Mouse (Mus musculus): ENCODE measurements at regions not wholly inside any gene's neighbourhood (a gene's known extent, or its start where the extent isn't known, plus 50 kb on each side); places are given as distances from the start of the nearest gene placed in this dataset.

- H3K4me1 ChIP-seq (ENCODE audit: control insufficient read depth, insufficient read depth, low read length), result no peaks in the 10 kb centered on the region
- H3K9ac ChIP-seq (ENCODE audit: low read depth, poor library complexity, severe bottlenecking), result no peak overlapping the region
- no peaks in the 10 kb centered on the region for H3K36me3 ChIP-seq (ENCODE audit: control insufficient read depth, insufficient read depth, low read length, poor library complexity, severe bottlenecking)
- H3K27me3 ChIP-seq (ENCODE audit: control insufficient read depth, insufficient read depth, low read length, poor library complexity, severe bottlenecking), result no peaks in the 10 kb centered on the region
- peaks cover 5% of the 10 kb centered on the region for H3K9me3 ChIP-seq (replicated peaks; ENCODE audit: control insufficient read depth, insufficient read depth, low read length, poor library complexity, severe bottlenecking)
- H3K4me3 ChIP-seq (ENCODE audit: low read depth, low read length), result no peak overlapping the region
- no peak for TF ChIP-seq CTCF (IDR thresholded peaks at IDR 0.05; ENCODE audit: low read depth, low read length)
- no peak for TF ChIP-seq EP300 (IDR thresholded peaks at IDR 0.05; ENCODE audit: insufficient read depth, low read depth, low read length)
- TF ChIP-seq POLR2A (IDR thresholded peaks at IDR 0.05; ENCODE audit: insufficient read depth, low read length), result no peak
- no peak overlapping the region for H3K27ac ChIP-seq (ENCODE audit: insufficient read depth, low read length)
These were observed 338.2 kb upstream of the G2e3 start for GRCm38 (mm10) chr12:51009644-51010043.

- H3K27me3 ChIP-seq (ENCODE audit: control insufficient read depth, insufficient read depth, low read length, poor library complexity, severe bottlenecking), result no peaks in the 10 kb centered on the region
- H3K4me3 ChIP-seq (ENCODE audit: low read depth, low read length), result no peak overlapping the region
- H3K27ac ChIP-seq (ENCODE audit: insufficient read depth, low read length), result no peak overlapping the region
- no peak for TF ChIP-seq CTCF (IDR thresholded peaks at IDR 0.05; ENCODE audit: low read depth, low read length)
- no peak for TF ChIP-seq EP300 (IDR thresholded peaks at IDR 0.05; ENCODE audit: insufficient read depth, low read depth, low read length)
- no peak for TF ChIP-seq POLR2A (IDR thresholded peaks at IDR 0.05; ENCODE audit: insufficient read depth, low read length)
- no peaks in the 10 kb centered on the region for H3K36me3 ChIP-seq (ENCODE audit: control insufficient read depth, insufficient read depth, low read length, poor library complexity, severe bottlenecking)
- no peak overlapping the region for H3K9ac ChIP-seq (ENCODE audit: low read depth, poor library complexity, severe bottlenecking)
- no peaks in the 10 kb centered on the region for H3K4me1 ChIP-seq (ENCODE audit: control insufficient read depth, insufficient read depth, low read length)
- H3K9me3 ChIP-seq (replicated peaks; ENCODE audit: control insufficient read depth, insufficient read depth, low read length, poor library complexity, severe bottlenecking), result no peaks in the 10 kb centered on the region
These were observed 345.9 kb upstream of the G2e3 start for GRCm38 (mm10) chr12:51001722-51002592.

GRCm38 (mm10) chr12:51001096-51001495, 346.8 kb upstream of the G2e3 start:
- Histone ChIP-seq H3K27me3 (ENCODE audit: control insufficient read depth, insufficient read depth, low read length, poor library complexity, severe bottlenecking) (no peaks in the 10 kb centered on the region), H3K27ac (ENCODE audit: insufficient read depth, low read length) (no peak overlapping the region), H3K4me3 (ENCODE audit: low read depth, low read length) (no peak overlapping the region), H3K4me1 (ENCODE audit: control insufficient read depth, insufficient read depth, low read length) (no peaks in the 10 kb centered on the region), H3K36me3 (ENCODE audit: control insufficient read depth, insufficient read depth, low read length, poor library complexity, severe bottlenecking) (no peaks in the 10 kb centered on the region), H3K9me3 (replicated peaks; ENCODE audit: control insufficient read depth, insufficient read depth, low read length, poor library complexity, severe bottlenecking) (no peaks in the 10 kb centered on the region), H3K9ac (ENCODE audit: low read depth, poor library complexity, severe bottlenecking) (no peak overlapping the region)
- no peak for TF ChIP-seq POLR2A (IDR thresholded peaks at IDR 0.05; ENCODE audit: insufficient read depth, low read length)
- TF ChIP-seq EP300 (IDR thresholded peaks at IDR 0.05; ENCODE audit: insufficient read depth, low read depth, low read length), result no peak
- TF ChIP-seq CTCF (IDR thresholded peaks at IDR 0.05; ENCODE audit: low read depth, low read length), result no peak

- Histone ChIP-seq H3K27me3 (ENCODE audit: control insufficient read depth, insufficient read depth, low read length, poor library complexity, severe bottlenecking) (no peaks in the 10 kb centered on the region), H3K27ac (ENCODE audit: insufficient read depth, low read length) (no peak overlapping the region), H3K36me3 (ENCODE audit: control insufficient read depth, insufficient read depth, low read length, poor library complexity, severe bottlenecking) (no peaks in the 10 kb centered on the region), H3K4me3 (ENCODE audit: low read depth, low read length) (no peak overlapping the region), H3K9ac (ENCODE audit: low read depth, poor library complexity, severe bottlenecking) (no peak overlapping the region), H3K4me1 (ENCODE audit: control insufficient read depth, insufficient read depth, low read length) (no peaks in the 10 kb centered on the region), H3K9me3 (replicated peaks; ENCODE audit: control insufficient read depth, insufficient read depth, low read length, poor library complexity, severe bottlenecking) (no peaks in the 10 kb centered on the region)
- TF ChIP-seq POLR2A (IDR thresholded peaks at IDR 0.05; ENCODE audit: insufficient read depth, low read length) (no peak), EP300 (IDR thresholded peaks at IDR 0.05; ENCODE audit: insufficient read depth, low read depth, low read length) (no peak), CTCF (IDR thresholded peaks at IDR 0.05; ENCODE audit: low read depth, low read length) (no peak)
These were observed 347.4 kb upstream of the G2e3 start for GRCm38 (mm10) chr12:51000281-51001075.

- no peaks in the 10 kb centered on the region for H3K36me3 ChIP-seq (ENCODE audit: control insufficient read depth, insufficient read depth, low read length, poor library complexity, severe bottlenecking)
- no peak overlapping the region for H3K4me3 ChIP-seq (ENCODE audit: low read depth, low read length)
- H3K9me3 ChIP-seq (replicated peaks; ENCODE audit: control insufficient read depth, insufficient read depth, low read length, poor library complexity, severe bottlenecking), result no peaks in the 10 kb centered on the region
- no peaks in the 10 kb centered on the region for H3K27me3 ChIP-seq (ENCODE audit: control insufficient read depth, insufficient read depth, low read length, poor library complexity, severe bottlenecking)
- no peaks in the 10 kb centered on the region for H3K4me1 ChIP-seq (ENCODE audit: control insufficient read depth, insufficient read depth, low read length)
- H3K27ac ChIP-seq (ENCODE audit: insufficient read depth, low read length), result no peak overlapping the region
- H3K9ac ChIP-seq (ENCODE audit: low read depth, poor library complexity, severe bottlenecking), result no peak overlapping the region
- TF ChIP-seq POLR2A (IDR thresholded peaks at IDR 0.05; ENCODE audit: insufficient read depth, low read length) (no peak), EP300 (IDR thresholded peaks at IDR 0.05; ENCODE audit: insufficient read depth, low read depth, low read length) (peak; percentile 27; the same call in 1 of the 2 replicates), CTCF (IDR thresholded peaks at IDR 0.05; ENCODE audit: low read depth, low read length) (peak; percentile 91)
These were observed 348.3 kb upstream of the G2e3 start for GRCm38 (mm10) chr12:50999295-51000237.
